Mouse (Mus musculus) adrenal gland, adult 18-20 months (tissue): ENCODE measurements around the gene Gabrb1. TPM values are rescaled to one million over a fixed set of nuclear protein-coding genes. Genes with fewer than 3 reads are reported as not detected.
"Not testable (repeated sequence)": the region's sequence is repeated elsewhere in the genome, so short reads cannot be mapped to it uniquely, and the experiment has no call there.

Experiments
- DNase-seq, 2 experiments: peaks; one replicate each; pipeline ENCODE4 v3.0.0; 2021 to 2022; ENCODE audit warnings: low spot score in 2 of 2
- total RNA-seq, 2 experiments: library from RNA; stranded (reverse); gene quantifications; 1 replicate in 1 of 2; 2 replicates in 1 of 2; pipeline ENCODE4 v1.2.3; 2021

Gabrb1 gene
- total RNA-seq, 2 experiments from 2014 or later = 0.03 to 0.16 TPM

GRCm38 (mm10) chr5:71999466-71999865 lies 341.6 kb downstream of the Gabrb1 start:
- DNase-seq = no peak

DNA sequence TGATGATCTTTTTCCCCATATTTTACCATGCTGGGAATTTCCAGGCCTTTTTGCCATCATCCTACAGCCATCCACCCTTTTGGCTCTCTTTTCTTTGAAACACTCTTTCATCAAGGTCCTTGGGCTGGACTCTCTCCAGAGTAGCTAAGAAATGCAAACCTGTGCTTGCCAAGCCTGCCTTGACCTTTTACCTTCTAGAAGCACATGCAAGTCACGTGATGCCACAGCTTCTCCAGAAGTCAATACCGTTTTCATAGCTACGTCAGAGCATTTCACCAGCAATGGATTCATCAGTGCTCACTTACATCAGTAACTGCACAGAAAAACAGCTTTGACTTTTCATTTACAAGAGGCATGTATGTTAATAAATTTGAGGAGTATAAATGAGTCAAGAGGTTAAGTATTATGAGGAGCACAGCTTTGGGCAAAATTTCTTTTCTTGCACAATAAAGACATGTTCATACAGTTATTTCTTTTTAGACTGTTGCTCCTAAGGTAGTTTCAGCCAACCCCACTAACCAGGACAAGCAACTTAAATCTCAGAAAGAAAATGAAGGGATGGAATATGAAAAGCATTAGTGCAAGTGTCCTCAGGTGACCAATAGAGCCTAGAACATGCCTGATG lies 346.0 kb downstream of the Gabrb1 start:
- DNase-seq = no peak

- DNase-seq = no peak
These were observed 379.0 kb downstream of the Gabrb1 start for GRCm38 (mm10) chr5:72036954-72037353.

DNA sequence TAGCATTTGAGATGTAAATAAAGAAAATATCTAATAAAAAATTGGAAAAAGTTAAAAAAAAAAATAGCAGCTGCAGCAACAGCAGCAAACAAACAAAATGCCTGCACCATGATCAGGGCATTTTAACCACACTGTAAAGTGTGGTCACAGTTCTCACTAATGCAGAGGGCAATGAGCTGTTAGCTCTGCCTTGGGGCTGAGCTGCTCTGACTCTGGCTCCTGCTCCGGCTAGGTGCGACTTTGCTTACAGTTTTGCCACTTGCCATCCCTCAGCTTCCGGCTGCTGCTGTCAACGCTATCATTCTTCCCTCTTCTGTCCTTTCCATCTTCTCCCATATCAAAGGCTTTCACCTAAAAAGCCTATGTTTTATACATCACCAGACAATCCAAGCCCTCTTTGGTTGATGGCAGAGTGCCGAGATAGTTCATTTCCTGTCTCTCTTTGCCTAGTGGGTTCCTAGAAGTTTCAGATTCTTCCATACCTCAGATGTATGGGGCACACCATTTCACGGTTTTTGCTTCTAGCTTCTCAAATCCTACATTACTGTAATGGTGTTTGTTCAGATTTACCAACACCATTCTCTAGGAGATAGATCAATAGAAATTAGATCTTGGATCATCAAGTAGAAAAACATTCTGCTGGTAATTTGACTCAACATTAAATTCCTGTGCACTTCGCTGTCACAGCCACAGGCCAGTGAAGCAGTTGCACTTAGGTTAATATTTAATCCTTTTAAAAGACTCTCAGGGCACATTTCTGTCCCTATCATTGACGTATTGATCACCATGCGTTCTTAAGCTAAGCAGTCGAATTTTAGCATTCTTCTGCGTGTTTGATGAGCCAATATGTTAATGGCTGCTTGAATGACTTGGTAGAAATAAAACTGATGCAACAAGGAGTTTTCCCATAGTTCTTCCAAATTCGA lies 385.6 kb downstream of the Gabrb1 start:
- DNase-seq = no peak

DNA sequence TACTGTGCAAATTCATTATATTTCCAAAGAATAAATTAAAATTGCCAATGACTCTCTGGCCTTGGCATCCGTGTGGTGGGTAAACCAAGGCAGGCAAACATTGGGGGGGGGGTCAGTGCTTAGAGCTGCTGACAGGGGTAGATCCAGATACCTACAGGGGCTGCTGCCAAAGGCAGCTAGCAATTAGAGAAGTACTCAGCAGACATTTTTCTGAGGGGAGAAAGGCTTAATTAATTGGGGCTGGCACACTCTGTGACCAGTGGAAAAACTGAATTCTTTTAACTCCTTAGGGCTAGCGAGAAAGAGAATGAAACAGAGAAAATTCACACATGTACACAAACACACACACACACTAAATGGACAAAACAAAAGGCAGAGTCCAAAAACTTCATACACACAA lies 388.3 kb downstream of the Gabrb1 start:
- no peak for DNase-seq

GRCm38 (mm10) chr5:72064079-72064478 lies 406.2 kb downstream of the Gabrb1 start:
- DNase-seq = no peak

DNA sequence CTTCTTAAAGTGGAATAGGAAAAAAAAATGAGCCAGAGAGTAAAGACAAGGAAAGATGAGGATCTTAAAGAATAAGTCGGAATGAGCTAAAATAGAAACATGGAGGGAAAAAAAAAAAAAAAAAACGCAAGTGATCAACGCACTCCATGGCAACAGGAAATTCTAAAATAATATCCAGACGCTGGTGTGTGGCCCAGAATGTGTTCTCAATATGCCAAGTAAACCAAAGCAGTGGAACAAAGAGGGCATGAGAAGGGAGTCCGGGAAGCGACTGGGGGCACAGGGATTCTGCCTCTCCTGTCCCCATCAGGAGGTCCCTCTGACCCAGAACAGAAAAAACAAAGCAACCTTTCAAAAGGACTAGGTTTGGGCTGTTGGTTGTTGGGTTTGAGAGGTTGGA lies 410.9 kb downstream of the Gabrb1 start:
- DNase-seq = no peak

GRCm38 (mm10) chr5:72069398-72069797 lies 411.5 kb downstream of the Gabrb1 start:
- DNase-seq = not testable (repeated sequence)

DNA sequence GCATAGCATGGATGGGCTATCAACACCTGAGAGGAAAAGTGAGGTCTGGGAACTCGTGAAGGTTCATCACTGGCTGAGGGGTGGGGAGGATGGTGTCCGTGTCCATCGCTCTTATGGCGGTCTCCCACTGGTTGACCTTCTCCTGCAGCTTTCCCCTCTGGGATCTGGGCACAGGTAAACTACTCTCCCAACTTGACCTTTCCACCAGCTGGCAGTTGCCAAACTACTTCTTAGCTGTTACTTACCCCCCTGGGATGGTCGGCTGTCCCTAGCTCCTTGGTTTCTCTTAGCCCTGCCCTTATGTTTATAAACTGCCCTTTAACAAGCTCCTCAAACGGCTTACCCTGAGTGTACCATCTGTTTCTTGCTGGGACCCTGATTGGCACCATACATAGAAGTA lies 418.9 kb downstream of the Gabrb1 start:
- no peak for DNase-seq

DNA sequence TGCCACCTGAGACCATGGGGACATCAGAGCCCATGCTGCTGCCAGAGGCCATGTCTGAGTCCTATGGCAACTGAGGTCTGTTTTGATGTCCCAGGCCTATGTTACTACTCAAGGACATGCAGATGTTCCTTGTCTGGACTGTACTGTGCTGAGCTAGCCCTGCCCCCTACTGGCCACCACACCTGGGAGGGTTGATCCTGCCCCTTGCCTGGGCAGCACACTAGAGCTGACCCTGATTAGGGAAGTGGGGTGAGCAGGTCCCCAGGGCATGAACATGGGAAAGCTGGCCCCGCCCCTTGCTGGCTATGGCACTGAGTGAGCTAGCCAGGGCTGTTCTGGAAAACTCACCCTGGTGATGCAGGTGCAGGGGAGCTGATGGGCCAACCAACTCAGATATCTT lies 428.6 kb downstream of the Gabrb1 start:
- peak in 1 of 2 experiments; percentile 19 for DNase-seq

- no peak for DNase-seq
These were observed 436.7 kb downstream of the Gabrb1 start for GRCm38 (mm10) chr5:72094582-72094981.

GRCm38 (mm10) chr5:72095015-72095414 lies 437.1 kb downstream of the Gabrb1 start:
- no peak for DNase-seq

GRCm38 (mm10) chr5:72104274-72104921 lies 446.5 kb downstream of the Gabrb1 start:
- no peak for DNase-seq

GRCm38 (mm10) chr5:72122414-72123037 lies 464.6 kb downstream of the Gabrb1 start:
- DNase-seq = no peak

DNA sequence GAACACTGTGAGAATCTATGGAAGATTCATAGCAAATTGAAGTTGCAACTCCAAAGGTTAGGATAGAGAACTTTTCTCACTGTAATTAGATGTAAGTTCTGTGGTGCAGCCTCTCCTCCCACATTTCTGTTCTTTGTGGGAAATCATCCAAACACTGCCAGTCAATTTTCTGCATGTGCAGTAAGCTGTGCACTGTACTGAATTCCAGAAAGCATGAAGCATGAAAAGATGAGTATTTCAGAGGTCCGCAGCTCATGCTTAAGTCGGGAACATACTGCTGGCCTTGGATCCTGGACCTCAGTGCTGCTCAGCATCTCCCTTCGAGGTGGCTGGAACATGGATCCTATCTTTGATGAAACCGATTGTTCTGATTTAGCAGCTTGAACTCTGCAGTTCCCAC lies 468.8 kb downstream of the Gabrb1 start:
- no peak for DNase-seq

- no peak for DNase-seq
These were observed 476.0 kb downstream of the Gabrb1 start for GRCm38 (mm10) chr5:72133906-72134305.

- no peak for DNase-seq
These were observed 480.3 kb downstream of the Gabrb1 start for GRCm38 (mm10) chr5:72138256-72138655.

DNA sequence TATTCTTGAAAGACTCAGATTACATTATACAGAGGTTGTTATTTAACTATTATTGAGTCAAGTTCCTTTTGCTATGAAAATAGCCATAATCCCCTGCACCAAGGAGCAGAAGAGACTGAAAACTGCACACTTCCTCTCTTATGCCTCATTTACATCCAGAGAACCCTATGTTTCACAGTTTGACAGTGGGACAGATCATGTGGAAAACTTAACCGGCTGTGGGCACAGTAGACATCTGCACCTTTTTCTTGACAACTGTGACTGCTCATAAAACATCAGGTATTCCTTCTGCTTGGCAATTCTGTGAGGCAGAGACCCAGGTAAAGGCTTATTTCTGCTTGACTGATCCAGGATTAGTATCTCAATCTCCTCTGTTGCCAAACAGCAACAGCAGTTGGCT lies 481.7 kb downstream of the Gabrb1 start:
- no peak for DNase-seq

DNA sequence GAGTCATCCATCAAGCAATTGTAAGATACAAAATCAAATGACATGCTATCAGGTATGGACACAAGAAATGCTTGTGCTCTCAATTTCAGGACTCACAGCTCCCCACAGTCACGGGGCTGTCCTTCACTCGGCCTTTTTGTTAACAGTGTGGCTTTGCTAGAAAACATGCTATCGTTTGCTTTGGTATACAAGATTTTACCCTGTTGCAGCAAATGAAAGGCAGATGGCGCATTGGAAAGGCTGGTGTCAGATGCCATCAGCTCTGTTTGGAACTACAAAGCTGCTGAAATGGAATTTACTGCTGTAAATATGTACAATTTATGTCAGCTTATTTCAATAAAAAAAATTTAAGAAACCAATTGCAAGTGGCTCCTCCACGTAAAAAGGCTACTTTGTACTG lies 490.8 kb downstream of the Gabrb1 start:
- DNase-seq = no peak

DNA sequence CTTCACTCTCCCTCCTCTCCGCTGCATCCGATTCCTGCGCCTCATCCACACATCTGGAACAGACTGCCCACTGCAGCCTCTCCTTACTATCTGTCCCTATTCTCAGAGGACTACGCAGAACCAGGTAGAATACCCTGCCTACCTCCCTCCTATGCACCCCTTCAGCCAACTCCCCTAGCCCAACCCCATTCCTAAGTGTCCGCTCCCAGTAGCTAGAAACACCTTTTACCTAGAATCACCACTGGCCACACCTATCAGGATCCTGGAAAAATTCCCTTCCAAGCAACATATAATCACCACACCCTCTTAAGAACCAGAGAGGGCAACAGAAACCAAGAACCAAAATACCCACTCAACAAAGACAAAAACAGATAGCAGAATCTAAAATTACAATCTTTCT lies 493.0 kb downstream of the Gabrb1 start:
- DNase-seq = no peak

- not testable (repeated sequence) for DNase-seq
These were observed 497.8 kb downstream of the Gabrb1 start for GRCm38 (mm10) chr5:72155686-72156085.
